Mouse (Mus musculus) midbrain, embryonic 12.5 days (tissue): ENCODE data around the gene Rnf39. TPM values are rescaled to one million over a fixed set of nuclear protein-coding genes. Genes with fewer than 3 reads are reported as not detected.
A peak's percentile ranks its signal among the peaks of the same experiment; 100 is the strongest.

Experiments used
- ATAC-seq: fragments of 200-750 bp; cut with Nextera tagmentation; 2 replicates; pipeline ENCODE4 v1.8.0; 2017; ENCODE audit warnings: low read depth, moderate TSS enrichment, moderate library complexity; ENCODE audit not compliant: low FRiP score
- H3K27ac ChIP-seq: fragments of 300-500 bp; sonication (generic); replicated peaks from 2 replicates; pipeline ENCODE4 v1.5.1; 2016; ENCODE audit warnings: mild to moderate bottlenecking
- H3K27me3 ChIP-seq: fragments of 300-500 bp; sonication (generic); 2 replicates; pipeline ENCODE4 v1.6.1; 2016; ENCODE audit warnings: mild to moderate bottlenecking
- H3K36me3 ChIP-seq: fragments of 300-500 bp; sonication (generic); 2 replicates; pipeline ENCODE4 v1.6.1; 2016
- H3K4me1 ChIP-seq: fragments of 300-500 bp; sonication (generic); 2 replicates; pipeline ENCODE4 v1.6.1; 2016
- H3K4me2 ChIP-seq: fragments of 300-500 bp; sonication (generic); replicated peaks from 2 replicates; pipeline ENCODE4 v1.6.1; 2016; ENCODE audit warnings: mild to moderate bottlenecking, moderate library complexity
- H3K4me3 ChIP-seq: fragments of 300-500 bp; sonication (generic); 2 replicates; pipeline ENCODE4 v1.5.1; 2016; ENCODE audit warnings: mild to moderate bottlenecking
- H3K9ac ChIP-seq: fragments of 300-500 bp; sonication (generic); replicated peaks from 2 replicates; pipeline ENCODE4 v1.6.1; 2016; ENCODE audit warnings: mild to moderate bottlenecking, moderate library complexity
- H3K9me3 ChIP-seq: fragments of 300-500 bp; sonication (generic); 2 replicates; pipeline ENCODE4 v1.6.1; 2016; ENCODE audit warnings: mild to moderate bottlenecking
- WGBS: fragments of 180-500 bp; shearing (Covaris S2); methylation state at CpG from one replicate; pipeline ENCODE4 v1.1.7; 2016; 5-methylcytosine and 5-hydroxymethylcytosine counted together
- polyA plus RNA-seq: library from polyadenylated mRNA; unstranded; fragments of >200 nt; fragmentation: Nextera tagmentation; extraction: Ambion mirVana; gene quantifications from 2 replicates; pipeline ENCODE4 v1.2.1, GENCODE M21; 2016

Gene Rnf39
- polyA plus RNA-seq: 0.63 TPM in 2 replicates

DNA sequence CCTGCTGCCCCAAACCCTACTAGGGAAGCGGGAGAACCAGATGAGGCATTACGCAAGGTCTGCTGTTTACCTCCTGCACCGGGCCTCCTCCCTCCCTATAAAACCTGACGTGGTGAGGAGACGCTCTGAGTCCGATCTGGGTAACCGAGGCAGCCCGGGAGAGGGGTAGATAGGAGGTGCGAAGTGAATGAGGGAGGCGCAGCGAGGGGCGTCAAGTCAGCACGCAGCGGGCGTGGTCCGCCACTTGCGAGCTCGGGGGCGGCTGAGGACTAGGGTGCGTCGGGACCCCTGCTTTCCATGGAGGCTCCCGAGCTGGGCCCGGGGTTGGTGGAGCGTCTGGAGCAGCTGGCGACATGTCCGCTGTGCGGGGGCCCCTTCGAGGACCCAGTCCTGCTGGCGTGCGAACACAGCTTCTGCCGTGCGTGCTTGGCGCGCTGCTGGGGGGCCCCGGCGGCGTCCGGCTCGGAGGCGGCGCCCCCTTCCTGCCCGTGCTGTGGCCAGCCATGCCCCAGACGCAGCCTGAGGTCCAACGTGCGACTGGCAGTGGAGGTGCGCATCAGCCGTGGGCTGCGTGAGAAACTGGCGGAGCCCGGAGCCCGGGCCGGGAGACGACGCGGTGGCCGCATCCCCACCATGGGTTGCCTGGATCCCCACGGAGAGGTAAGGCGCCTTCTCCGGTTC lies at the start of gene Rnf39:
Gene Rnf39, plus strand, starts transcription at position 128 of the 681 bp plus-strand sequence.
- H3K27me3 ChIP-seq: peaks cover 67% of the 10 kb centered on the region
- H3K4me1 ChIP-seq: peaks cover 16% of the 10 kb centered on the region
- peak within 1 kb of the TSS; percentile 36 for H3K4me3 ChIP-seq
- H3K9ac ChIP-seq: peak within 1 kb of the TSS; percentile 34; the same call in 1 of the 2 replicates
- H3K36me3 ChIP-seq: no peaks in the 10 kb centered on the region
- peak within 1 kb of the TSS; percentile 55 for H3K4me2 ChIP-seq
- H3K27ac ChIP-seq: no peak within 1 kb of the TSS
- ATAC-seq: no peak
- 4% methylated on average over 56 of the region's 59 CpGs for WGBS
- no peaks in the 10 kb centered on the region for H3K9me3 ChIP-seq

DNA sequence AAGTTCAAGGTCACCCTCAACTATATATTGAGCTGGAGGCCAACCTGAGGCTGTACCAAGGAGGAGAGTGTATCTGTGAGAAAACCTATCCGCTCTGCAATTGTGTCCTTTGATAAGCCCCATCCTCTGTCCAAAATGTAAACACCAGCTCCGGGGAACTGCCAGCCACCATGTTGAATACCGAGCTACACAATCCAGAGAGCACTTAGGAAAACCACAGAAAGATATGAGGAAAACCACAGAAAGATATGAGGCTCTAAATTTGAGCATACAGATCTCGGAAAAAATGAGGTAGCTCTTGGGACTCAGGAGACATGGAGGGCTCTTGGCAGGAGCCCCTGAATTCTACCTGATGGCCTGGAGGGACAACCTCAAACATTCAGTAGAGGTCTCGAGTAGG lies 49.3 kb upstream of the Rnf39 start:
- H3K4me1 ChIP-seq: no peaks in the 10 kb centered on the region
- H3K4me2 ChIP-seq: no peak overlapping the region
- 80% methylated on average over 5 of the region's 5 CpGs for WGBS
- no peak for ATAC-seq
- no peaks in the 10 kb centered on the region for H3K36me3 ChIP-seq
- H3K4me3 ChIP-seq: no peak overlapping the region
- H3K9ac ChIP-seq: no peak overlapping the region
- no peaks in the 10 kb centered on the region for H3K9me3 ChIP-seq
- no peaks in the 10 kb centered on the region for H3K27me3 ChIP-seq
- H3K27ac ChIP-seq: no peak overlapping the region

DNA sequence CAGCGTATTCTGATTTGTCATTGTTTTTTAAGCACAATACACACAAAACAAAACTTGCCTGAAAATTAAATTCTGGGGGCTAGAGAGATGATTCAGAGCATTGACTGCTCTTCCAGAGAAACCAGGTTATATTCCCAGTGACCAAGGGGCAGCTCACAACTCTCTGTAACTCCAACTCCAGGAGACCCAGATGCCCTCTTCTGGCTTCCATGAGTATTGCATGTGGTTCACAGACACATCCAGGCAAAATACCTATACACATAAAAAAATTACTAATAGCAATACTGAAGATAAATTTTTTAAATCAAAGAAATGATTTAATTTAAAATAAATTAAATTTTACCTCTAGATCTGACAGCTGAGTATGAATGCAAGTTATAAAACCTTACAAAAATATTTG lies 46.1 kb upstream of the Rnf39 start:
- ATAC-seq: no peak
- WGBS: 100% methylated on average over 1 of the region's 1 CpGs
- no peak overlapping the region for H3K4me2 ChIP-seq

DNA sequence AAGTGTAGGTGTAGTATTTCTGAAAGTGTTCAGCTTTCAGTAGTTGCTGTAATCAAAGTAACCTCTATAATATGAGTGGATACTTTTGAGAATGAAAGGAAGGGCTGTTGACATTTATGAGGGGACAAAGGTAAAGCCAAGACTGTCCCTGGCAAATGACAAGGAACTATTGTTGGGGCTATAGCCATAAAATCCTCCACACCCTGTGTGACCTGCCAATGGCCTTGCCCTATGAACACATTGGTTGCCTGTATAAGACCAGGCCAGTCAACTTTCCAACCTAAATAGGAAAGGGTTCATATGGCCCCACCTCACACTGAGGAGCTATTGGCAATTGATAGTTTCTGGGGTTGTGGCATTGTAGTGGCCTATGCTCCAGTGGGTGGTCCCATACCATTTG lies 45.7 kb upstream of the Rnf39 start:
- H3K4me3 ChIP-seq: no peak overlapping the region
- no peaks in the 10 kb centered on the region for H3K9me3 ChIP-seq
- no peaks in the 10 kb centered on the region for H3K36me3 ChIP-seq
- ATAC-seq: no peak
- no peak overlapping the region for H3K9ac ChIP-seq
- no peaks in the 10 kb centered on the region for H3K27me3 ChIP-seq
- H3K4me2 ChIP-seq: no peak overlapping the region
- H3K4me1 ChIP-seq: no peaks in the 10 kb centered on the region
- H3K27ac ChIP-seq: no peak overlapping the region

More for the DNA sequence above, 46.1 kb upstream of the Rnf39 start:
- no peaks in the 10 kb centered on the region for H3K36me3 ChIP-seq
- H3K27me3 ChIP-seq: no peaks in the 10 kb centered on the region
- H3K27ac ChIP-seq: no peak overlapping the region
- no peak overlapping the region for H3K9ac ChIP-seq
- H3K4me3 ChIP-seq: no peak overlapping the region
- no peaks in the 10 kb centered on the region for H3K4me1 ChIP-seq
- no peaks in the 10 kb centered on the region for H3K9me3 ChIP-seq

DNA sequence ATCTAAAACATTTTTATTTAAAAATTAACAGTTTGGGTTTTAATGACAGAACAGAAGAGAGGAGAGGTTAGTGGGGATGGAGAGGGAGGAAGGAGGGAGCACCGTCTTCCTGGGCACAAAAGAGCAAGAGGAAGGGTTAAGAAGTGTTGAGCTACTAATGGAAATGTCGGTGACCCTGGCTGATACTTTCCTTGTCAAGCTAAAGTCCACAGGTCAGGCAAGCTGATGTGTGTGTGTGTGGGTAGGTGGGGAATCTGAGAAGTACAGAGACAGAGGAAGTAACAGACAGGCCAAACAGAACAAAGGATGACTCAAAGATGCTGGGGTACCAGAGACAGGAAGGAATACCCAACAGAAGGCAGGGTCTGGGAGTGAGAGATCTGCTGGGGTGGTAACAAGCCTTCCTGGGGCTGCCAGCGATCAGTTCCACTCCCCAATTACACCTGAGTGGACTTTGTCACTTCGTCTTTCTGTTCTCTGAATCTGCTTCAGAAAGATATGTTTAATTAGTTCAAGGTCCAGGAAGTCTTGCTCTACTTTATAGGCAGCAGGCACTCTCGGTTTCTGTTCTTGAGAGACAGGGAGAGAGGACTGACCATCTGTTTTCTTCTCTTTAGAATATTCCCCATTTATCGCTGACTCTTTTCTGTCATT lies 45.0 kb upstream of the Rnf39 start, which contains the start of gene Trim31:
Gene Trim31, plus strand, starts transcription at position 567 of the 654 bp plus-strand sequence.
- H3K9me3 ChIP-seq: no peaks in the 10 kb centered on the region
- no peak within 1 kb of the TSS for H3K27ac ChIP-seq
- WGBS: 73% methylated on average over 6 of the region's 6 CpGs
- no peak within 1 kb of the TSS for H3K9ac ChIP-seq
- H3K27me3 ChIP-seq: no peaks in the 10 kb centered on the region
- H3K4me3 ChIP-seq: no peak within 1 kb of the TSS
- ATAC-seq: no peak
- no peaks in the 10 kb centered on the region for H3K36me3 ChIP-seq
- H3K4me2 ChIP-seq: no peak within 1 kb of the TSS
- H3K4me1 ChIP-seq: no peaks in the 10 kb centered on the region

DNA sequence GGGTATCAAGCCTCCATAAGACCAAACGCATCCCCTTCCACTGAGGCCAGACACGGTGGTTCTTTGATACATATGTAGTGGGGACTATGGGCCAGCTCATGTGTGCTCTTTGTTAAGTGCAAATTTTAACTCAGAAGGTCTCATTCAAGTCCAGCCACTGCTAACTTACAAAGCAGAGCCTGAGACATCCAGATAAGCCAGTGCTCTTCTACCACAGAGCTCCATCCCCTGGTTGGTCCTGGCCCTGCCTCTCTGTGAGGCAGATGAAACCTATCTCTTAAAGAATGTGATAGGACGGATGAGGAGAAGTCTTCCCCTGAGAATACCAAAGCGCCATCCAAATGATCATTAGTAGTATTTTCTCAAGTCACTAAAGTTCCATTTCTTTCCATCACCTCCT lies 43.3 kb upstream of the Rnf39 start:
- no peaks in the 10 kb centered on the region for H3K27me3 ChIP-seq
- H3K4me3 ChIP-seq: no peak overlapping the region
- H3K9me3 ChIP-seq: no peaks in the 10 kb centered on the region
- no peaks in the 10 kb centered on the region for H3K4me1 ChIP-seq
- WGBS: 82% methylated on average over 4 of the region's 4 CpGs
- H3K9ac ChIP-seq: no peak overlapping the region
- no peak overlapping the region for H3K4me2 ChIP-seq
- no peak overlapping the region for H3K27ac ChIP-seq
- no peaks in the 10 kb centered on the region for H3K36me3 ChIP-seq
- ATAC-seq: no peak

DNA sequence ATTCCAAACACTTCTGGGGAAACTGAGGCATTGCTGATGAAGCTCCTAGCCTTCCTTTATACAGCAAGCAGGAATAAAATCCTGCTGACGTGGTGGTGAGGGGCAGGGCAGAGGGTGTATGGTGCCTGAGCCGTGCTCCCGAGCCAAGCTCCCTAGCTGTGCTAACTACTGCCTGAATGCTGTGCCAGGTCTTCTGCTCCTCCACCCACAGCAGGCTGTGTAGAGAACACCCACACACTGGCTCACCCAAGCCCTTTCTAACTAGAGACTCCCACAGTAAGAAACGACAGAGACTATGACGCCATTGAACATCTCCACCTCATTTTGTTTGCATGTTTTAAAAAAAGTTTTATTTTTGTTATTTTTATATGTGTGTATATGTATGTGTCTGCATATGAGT lies 42.7 kb upstream of the Rnf39 start:
- Histone ChIP-seq H3K4me1 (no peaks in the 10 kb centered on the region), H3K9me3 (no peaks in the 10 kb centered on the region), H3K4me3 (no peak overlapping the region), H3K4me2 (no peak overlapping the region), H3K27me3 (no peaks in the 10 kb centered on the region), H3K9ac (no peak overlapping the region), H3K27ac (no peak overlapping the region), H3K36me3 (no peaks in the 10 kb centered on the region)
- WGBS: 85% methylated on average over 5 of the region's 5 CpGs
- no peak for ATAC-seq

DNA sequence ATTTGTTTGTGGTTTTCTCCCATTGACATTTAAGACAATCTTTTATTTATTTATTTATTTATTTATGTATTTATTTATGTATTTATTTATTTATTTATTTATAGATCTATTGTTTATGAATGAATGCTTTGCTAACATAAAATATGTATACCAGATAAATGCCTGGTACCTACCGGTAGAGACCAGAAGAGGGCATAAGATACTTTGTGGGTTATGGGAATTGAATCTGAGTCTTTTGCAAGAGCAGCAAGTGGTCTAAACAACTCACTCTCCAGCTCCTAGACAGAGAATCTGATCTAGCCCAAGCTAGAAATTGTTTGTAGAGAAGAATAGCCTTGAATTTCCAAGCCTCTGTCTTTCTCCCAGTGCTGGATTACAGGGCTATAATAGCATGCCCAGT lies 42.0 kb upstream of the Rnf39 start:
- H3K27ac ChIP-seq: no peak overlapping the region
- 38% methylated on average over 1 of the region's 1 CpGs for WGBS
- no peak overlapping the region for H3K4me2 ChIP-seq
- H3K4me3 ChIP-seq: no peak overlapping the region
- H3K9ac ChIP-seq: no peak overlapping the region
- no peaks in the 10 kb centered on the region for H3K9me3 ChIP-seq
- H3K36me3 ChIP-seq: no peaks in the 10 kb centered on the region
- H3K4me1 ChIP-seq: no peaks in the 10 kb centered on the region
- H3K27me3 ChIP-seq: no peaks in the 10 kb centered on the region
- no peak for ATAC-seq

DNA sequence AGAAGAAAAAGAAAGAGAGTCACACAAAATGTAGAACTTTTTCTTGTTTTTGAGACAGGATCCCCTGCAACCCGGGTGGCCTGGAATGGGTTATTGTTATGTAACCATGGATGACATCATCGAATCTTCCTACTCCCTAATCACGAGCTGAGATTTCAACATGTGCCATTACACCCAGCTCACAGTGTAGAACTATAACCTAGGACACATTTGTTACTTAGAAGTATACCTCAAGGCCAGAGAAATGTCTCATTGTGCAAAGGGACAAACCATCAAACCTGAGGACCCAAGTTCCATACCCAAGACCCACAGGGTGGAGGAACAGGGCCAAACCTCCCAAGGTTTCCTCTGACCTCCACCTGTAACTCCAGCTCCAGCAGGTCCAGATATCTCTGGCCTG lies 39.1 kb upstream of the Rnf39 start:
- no peaks in the 10 kb centered on the region for H3K4me1 ChIP-seq
- H3K9ac ChIP-seq: no peak overlapping the region
- no peak for ATAC-seq
- no peaks in the 10 kb centered on the region for H3K27me3 ChIP-seq
- H3K4me3 ChIP-seq: no peak overlapping the region
- no peak overlapping the region for H3K4me2 ChIP-seq
- H3K9me3 ChIP-seq: no peaks in the 10 kb centered on the region
- no peaks in the 10 kb centered on the region for H3K36me3 ChIP-seq
- H3K27ac ChIP-seq: no peak overlapping the region
- WGBS: 78% methylated on average over 3 of the region's 3 CpGs

DNA sequence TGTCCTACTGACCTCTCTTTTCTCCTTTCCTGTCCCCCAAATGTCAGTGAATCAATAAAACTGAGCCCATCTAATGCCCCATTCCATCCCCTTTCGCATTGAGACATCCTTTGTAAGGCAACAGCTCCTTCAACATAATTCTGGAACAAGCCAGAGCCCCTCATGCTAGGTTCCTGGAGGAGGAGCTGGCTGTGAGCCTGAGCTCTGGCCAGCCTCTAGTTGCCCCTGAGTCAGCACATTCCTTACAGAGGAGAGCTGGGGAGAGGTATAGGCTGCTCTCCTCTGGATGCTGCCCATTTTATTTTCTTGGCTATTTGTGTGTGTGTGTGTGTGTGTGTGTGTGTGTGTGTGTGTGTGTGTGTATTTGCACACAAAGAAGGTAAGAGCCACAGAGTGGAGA lies 34.5 kb upstream of the Rnf39 start:
- no peaks in the 10 kb centered on the region for H3K27me3 ChIP-seq
- no peak overlapping the region for H3K4me3 ChIP-seq
- no peaks in the 10 kb centered on the region for H3K36me3 ChIP-seq
- H3K4me2 ChIP-seq: no peak overlapping the region
- H3K27ac ChIP-seq: no peak overlapping the region
- 52% methylated on average over 1 of the region's 1 CpGs for WGBS
- no peak overlapping the region for H3K9ac ChIP-seq
- no peak for ATAC-seq
- no peaks in the 10 kb centered on the region for H3K4me1 ChIP-seq
- no peaks in the 10 kb centered on the region for H3K9me3 ChIP-seq

DNA sequence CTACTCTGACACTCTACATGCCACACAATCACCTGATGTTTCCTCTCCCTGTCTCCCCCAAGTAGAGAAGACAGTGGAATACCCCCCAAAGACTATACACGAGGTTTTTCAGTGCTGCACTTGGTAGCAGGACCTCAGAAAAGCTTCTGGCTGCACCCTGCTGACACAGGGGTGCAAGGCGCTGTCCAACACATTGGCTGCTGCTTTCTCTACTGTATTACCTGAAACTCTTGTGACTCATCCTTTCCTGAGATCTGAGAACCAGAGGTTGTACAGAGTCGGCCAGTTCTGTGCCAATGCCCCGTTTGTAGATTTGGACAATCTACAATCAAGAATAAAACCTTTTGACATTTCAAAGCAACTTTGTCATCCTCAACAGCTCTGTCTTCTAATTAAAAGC lies 32.9 kb upstream of the Rnf39 start:
- H3K4me1 ChIP-seq: no peaks in the 10 kb centered on the region
- H3K9me3 ChIP-seq: no peaks in the 10 kb centered on the region
- H3K36me3 ChIP-seq: no peaks in the 10 kb centered on the region
- H3K4me2 ChIP-seq: no peak overlapping the region
- H3K27me3 ChIP-seq: no peaks in the 10 kb centered on the region
- H3K27ac ChIP-seq: no peak overlapping the region
- 62% methylated on average over 4 of the region's 4 CpGs for WGBS
- H3K4me3 ChIP-seq: no peak overlapping the region
- no peak for ATAC-seq
- no peak overlapping the region for H3K9ac ChIP-seq

DNA sequence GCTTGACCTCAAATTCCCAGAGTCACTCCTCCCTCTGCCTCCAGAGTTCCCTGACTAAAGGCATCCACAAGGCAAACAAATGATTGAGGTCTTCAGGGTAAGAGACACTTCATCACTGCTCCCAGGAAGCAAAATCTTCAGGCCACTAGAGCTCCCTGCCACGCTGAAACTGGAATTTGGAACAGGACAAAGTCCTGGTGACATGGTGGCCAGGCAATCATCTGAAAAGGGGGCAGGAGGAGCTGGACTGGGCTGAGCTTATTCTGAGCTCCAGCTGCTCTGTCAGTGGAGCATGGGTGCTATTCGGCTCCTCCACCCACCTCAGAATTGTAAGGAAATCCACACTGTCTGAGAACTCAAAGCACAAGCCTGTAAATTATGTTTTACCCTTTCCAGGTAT lies 30.7 kb upstream of the Rnf39 start:
- no peaks in the 10 kb centered on the region for H3K9me3 ChIP-seq
- H3K4me3 ChIP-seq: no peak overlapping the region
- no peaks in the 10 kb centered on the region; the same call in 1 of the 2 replicates for H3K27me3 ChIP-seq
- H3K4me1 ChIP-seq: no peaks in the 10 kb centered on the region
- H3K9ac ChIP-seq: no peak overlapping the region
- no peak overlapping the region for H3K4me2 ChIP-seq
- H3K36me3 ChIP-seq: no peaks in the 10 kb centered on the region
- no peak for ATAC-seq
- 90% methylated on average over 2 of the region's 2 CpGs for WGBS
- no peak overlapping the region for H3K27ac ChIP-seq
